Mouse (Mus musculus) liver, postnatal 0 days (tissue): Measurements from ENCODE around the gene Syne3.

Source experiments
- CTCF ChIP-seq: sonication (generic); IDR thresholded peaks from 2 replicates; pipeline ENCODE4 v1.5.1; 2016; ENCODE audit warnings: antibody characterized with exemption, low read depth
- EP300 ChIP-seq: IDR thresholded peaks from 2 replicates; pipeline ENCODE4 v1.6.1; 2016; ENCODE audit warnings: antibody characterized with exemption, low read depth, mild to moderate bottlenecking

DNA sequence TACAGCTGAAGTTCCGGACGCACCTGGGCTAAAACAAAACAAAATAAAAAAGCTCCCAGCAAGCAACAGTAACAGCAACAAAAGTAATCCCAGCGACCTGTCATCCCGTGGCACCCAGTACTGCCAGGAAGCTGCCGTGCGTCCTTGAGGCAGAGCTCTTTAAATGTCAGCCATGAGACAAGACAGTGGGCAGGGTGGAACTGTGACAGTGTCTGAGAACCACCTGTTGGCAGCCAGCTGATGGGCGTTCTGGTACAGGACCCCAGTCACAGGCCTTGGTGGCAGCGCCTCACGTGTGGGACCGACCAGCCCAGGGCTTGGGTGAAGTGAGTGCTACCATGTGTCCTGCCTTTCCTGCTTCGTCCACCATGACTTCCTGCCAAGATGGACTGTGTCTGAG lies 28.6 kb upstream of the Syne3 start:
- TF ChIP-seq CTCF (no peak), EP300 (no peak)
